Mouse (Mus musculus) heart, embryonic 11.5 days (tissue): Measurements from ENCODE around the gene Erp29. TPM values are rescaled to one million over a fixed set of nuclear protein-coding genes. Genes with fewer than 3 reads are reported as not detected.

Experiments
- ATAC-seq: fragments of 200-750 bp; cut with Nextera tagmentation; replicated peaks from 2 replicates; pipeline ENCODE4 v1.8.0; 2017; ENCODE audit warnings: moderate library complexity; ENCODE audit not compliant: insufficient number of reproducible peaks, low FRiP score, low TSS enrichment
- H3K27ac ChIP-seq: fragments of 300-500 bp; sonication (generic); 2 replicates; pipeline ENCODE4 v1.5.1; 2014; ENCODE audit warnings: mild to moderate bottlenecking, low read depth, low read length
- H3K27me3 ChIP-seq: fragments of 300-500 bp; sonication (generic); 2 replicates; pipeline ENCODE4 v1.6.1; 2014; ENCODE audit warnings: mild to moderate bottlenecking, low read length, mixed read lengths; ENCODE audit not compliant: control insufficient read depth, insufficient read depth
- H3K36me3 ChIP-seq: fragments of 300-500 bp; sonication (generic); 2 replicates; pipeline ENCODE4 v1.6.1; 2014; ENCODE audit warnings: mild to moderate bottlenecking, low read length, moderate library complexity, mixed read lengths; ENCODE audit not compliant: control insufficient read depth, insufficient read depth
- H3K4me1 ChIP-seq: fragments of 300-500 bp; sonication (generic); 2 replicates; pipeline ENCODE4 v1.6.1; 2014; ENCODE audit warnings: low read length; ENCODE audit not compliant: control insufficient read depth, insufficient read depth
- H3K4me2 ChIP-seq: fragments of 300-500 bp; sonication (generic); 2 replicates; pipeline ENCODE4 v1.6.1; 2014; ENCODE audit warnings: mild to moderate bottlenecking, moderate library complexity
- H3K4me3 ChIP-seq: fragments of 300-500 bp; sonication (generic); 2 replicates; pipeline ENCODE4 v1.5.1; 2014; ENCODE audit warnings: low read depth, low read length
- H3K9ac ChIP-seq: fragments of 300-500 bp; sonication (generic); 2 replicates; pipeline ENCODE4 v1.6.1; 2014; ENCODE audit warnings: mild to moderate bottlenecking, low read depth, low read length, moderate library complexity
- H3K9me3 ChIP-seq: fragments of 300-500 bp; sonication (generic); replicated peaks from 2 replicates; pipeline ENCODE4 v1.6.1; 2016; ENCODE audit warnings: low read length; ENCODE audit not compliant: control insufficient read depth
- WGBS: fragments of 180-500 bp; shearing (Covaris S2); extraction: QIAGEN DNeasy Blood & Tissue Kit; methylation state at CpG from one replicate; pipeline ENCODE4 v1.1.7; 2014; ENCODE audit not compliant: insufficient replicate concordance; 5-methylcytosine and 5-hydroxymethylcytosine counted together
- polyA plus RNA-seq: library from polyadenylated mRNA; unstranded; fragments of >200 nt; fragmentation: Nextera tagmentation; extraction: Ambion mirVana; gene quantifications from 2 replicates; pipeline ENCODE4 v1.2.1, GENCODE M21; 2014

Gene Erp29
- polyA plus RNA-seq, 1 experiment from 2014 or later: 137 TPM

DNA sequence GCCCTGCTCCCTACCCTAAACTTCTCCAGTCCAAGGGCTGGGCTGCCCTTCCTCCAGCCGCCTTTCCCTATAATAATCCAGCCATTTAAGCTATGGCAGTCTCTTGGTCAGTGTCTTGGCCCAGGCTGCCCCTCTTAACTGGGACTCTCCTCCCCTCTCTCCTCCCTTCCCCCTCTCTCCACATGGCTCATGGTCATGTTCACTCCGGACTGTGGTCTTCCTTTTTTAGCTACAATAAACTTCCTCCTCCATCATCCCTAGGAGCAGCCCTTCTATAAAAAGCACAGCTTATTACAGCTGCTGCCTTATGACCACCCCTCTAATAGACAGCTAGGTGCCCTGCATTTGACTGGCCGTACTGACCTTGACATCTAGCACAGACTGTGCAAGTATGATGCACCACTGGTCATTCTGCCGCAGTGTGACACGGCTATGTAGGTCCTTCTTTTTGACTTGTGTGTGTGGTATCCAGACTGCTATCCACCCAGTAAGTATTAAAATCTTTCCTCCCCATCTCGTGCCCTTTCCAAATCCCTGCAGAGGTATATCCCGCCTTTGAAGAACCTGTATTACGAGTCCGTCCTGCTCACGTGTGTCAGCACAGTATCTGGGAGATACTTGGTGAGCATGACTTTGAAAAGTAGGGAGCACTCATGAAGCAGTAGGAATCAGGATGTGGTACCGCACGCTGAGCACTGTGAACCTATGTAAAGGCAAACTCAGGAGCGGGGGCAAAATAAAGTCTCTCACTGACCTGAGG, 1.6 kb upstream of the Erp29 start:
- peak overlapping the region; percentile 24; the same call in 1 of the 2 replicates for H3K9ac ChIP-seq
- 82% methylated on average over 13 of the region's 13 CpGs for WGBS
- no peak overlapping the region for H3K4me3 ChIP-seq
- no peaks in the 10 kb centered on the region for H3K9me3 ChIP-seq
- H3K36me3 ChIP-seq: no peaks in the 10 kb centered on the region
- peaks cover 25% of the 10 kb centered on the region for H3K4me1 ChIP-seq
- no peak for ATAC-seq
- H3K4me2 ChIP-seq: peak overlapping the region; percentile 75
- peak overlapping the region; percentile 97 for H3K27ac ChIP-seq
- H3K27me3 ChIP-seq: no peaks in the 10 kb centered on the region

- Histone ChIP-seq H3K4me1 (peaks cover 25% of the 10 kb centered on the region), H3K4me3 (peak overlapping the region; percentile 96), H3K36me3 (peaks cover 4% of the 10 kb centered on the region; the same call in 1 of the 2 replicates), H3K27ac (peak overlapping the region; percentile 97), H3K4me2 (peak overlapping the region; percentile 75), H3K27me3 (no peaks in the 10 kb centered on the region), H3K9ac (peak overlapping the region; percentile 99), H3K9me3 (no peaks in the 10 kb centered on the region)
- no peak; the same call in 1 of the 2 replicates for ATAC-seq
- WGBS: 10% methylated on average over 9 of the region's 9 CpGs
Measured at GRCm38 (mm10) chr5:121452906-121453305, 600 bp upstream of the Erp29 start.

- peak within 1 kb of the TSS; percentile 97 for H3K27ac ChIP-seq
- no peak for ATAC-seq
- H3K9me3 ChIP-seq: no peaks in the 10 kb centered on the region
- H3K4me3 ChIP-seq: peak within 1 kb of the TSS; percentile 96
- H3K36me3 ChIP-seq: peaks cover 9% of the 10 kb centered on the region
- H3K9ac ChIP-seq: peak within 1 kb of the TSS; percentile 99
- H3K4me1 ChIP-seq: peaks cover 25% of the 10 kb centered on the region
- WGBS: 1% methylated on average over 17 of the region's 17 CpGs
- no peaks in the 10 kb centered on the region for H3K27me3 ChIP-seq
- H3K4me2 ChIP-seq: peak within 1 kb of the TSS; percentile 75
Measured at GRCm38 (mm10) chr5:121451644-121452025, 671 bp downstream of the Erp29 start, which contains the start of gene Tmem116. TSS of gene Tmem116 (plus strand) at chr5:121451893.

DNA sequence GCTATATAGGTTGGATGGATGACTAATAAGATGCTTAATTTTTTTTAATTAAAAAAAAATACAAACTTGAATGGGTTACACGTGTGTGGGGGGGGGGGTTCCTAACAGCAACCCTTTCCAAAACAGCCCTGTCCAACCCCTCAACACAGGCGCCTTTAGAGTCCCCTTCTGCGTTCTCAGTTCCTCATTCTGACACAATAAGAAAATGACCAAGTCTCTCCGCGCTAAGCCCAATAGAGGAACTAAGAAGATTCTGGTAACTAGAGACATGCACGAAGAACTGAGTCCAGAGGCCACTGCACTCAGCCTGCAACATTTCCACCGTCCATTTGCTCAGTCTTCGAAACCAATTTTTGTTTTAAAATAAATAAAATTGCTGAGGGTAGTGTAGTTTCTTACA, 1.1 kb downstream of the Erp29 start:
- Histone ChIP-seq H3K4me2 (peak overlapping the region; percentile 75), H3K36me3 (peaks cover 14% of the 10 kb centered on the region), H3K9ac (peak overlapping the region; percentile 99), H3K27me3 (no peaks in the 10 kb centered on the region), H3K4me3 (peak overlapping the region; percentile 96), H3K9me3 (no peaks in the 10 kb centered on the region), H3K27ac (peak overlapping the region; percentile 97; the same call in 1 of the 2 replicates), H3K4me1 (peaks cover 25% of the 10 kb centered on the region)
- 28% methylated on average over 8 of the region's 8 CpGs for WGBS
- no peak for ATAC-seq

DNA sequence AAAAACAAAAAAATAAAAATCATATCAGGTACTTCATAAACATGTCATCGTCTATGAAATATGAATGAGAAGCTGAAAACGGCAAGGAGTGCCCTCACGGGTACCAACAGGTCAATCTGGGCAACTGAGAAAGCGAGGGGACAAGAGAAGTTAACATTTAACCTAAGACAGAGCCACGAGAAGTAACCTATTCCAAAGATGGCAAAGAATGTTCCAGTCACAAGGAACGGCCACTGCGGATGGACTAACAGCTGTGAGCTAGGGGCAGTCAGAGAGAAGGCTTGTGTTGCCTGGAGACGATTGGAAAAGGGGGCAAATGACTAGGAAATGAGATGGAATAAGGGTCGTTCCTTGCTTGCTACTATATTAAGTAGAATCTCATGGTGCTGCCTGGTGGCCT, 1.8 kb downstream of the Erp29 start:
- H3K9ac ChIP-seq: no peak overlapping the region
- H3K36me3 ChIP-seq: peaks cover 16% of the 10 kb centered on the region
- ATAC-seq: no peak
- no peak overlapping the region for H3K27ac ChIP-seq
- no peak overlapping the region; the same call in 1 of the 2 replicates for H3K4me2 ChIP-seq
- no peak overlapping the region for H3K4me3 ChIP-seq
- no peaks in the 10 kb centered on the region for H3K9me3 ChIP-seq
- WGBS: 88% methylated on average over 9 of the region's 9 CpGs
- no peaks in the 10 kb centered on the region for H3K27me3 ChIP-seq
- peaks cover 25% of the 10 kb centered on the region for H3K4me1 ChIP-seq

DNA sequence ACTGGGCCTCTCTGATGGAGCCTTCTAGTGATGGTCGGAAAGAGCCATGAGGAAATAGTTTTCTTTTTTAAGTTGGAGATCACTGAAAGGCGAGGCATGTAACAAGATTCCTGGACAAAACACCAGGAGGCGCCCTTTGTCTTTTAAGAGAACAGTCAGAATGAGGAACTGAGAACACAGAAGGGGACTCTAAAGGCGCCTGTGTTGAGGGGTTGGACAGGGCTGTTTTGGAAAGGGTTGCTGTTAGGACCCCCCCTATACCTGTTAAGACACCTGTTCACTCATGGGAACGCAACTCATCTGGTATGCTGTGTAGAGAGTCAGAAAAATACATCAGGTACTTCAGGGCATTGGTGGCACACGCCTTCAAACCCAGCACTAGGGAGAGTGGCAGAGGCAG, 2.3 kb downstream of the Erp29 start:
- H3K4me3 ChIP-seq: no peak overlapping the region
- 69% methylated on average over 6 of the region's 6 CpGs for WGBS
- H3K4me2 ChIP-seq: no peak overlapping the region
- H3K4me1 ChIP-seq: peaks cover 25% of the 10 kb centered on the region
- H3K27ac ChIP-seq: no peak overlapping the region
- H3K9me3 ChIP-seq: no peaks in the 10 kb centered on the region
- H3K36me3 ChIP-seq: peaks cover 20% of the 10 kb centered on the region
- no peak for ATAC-seq
- H3K27me3 ChIP-seq: no peaks in the 10 kb centered on the region
- H3K9ac ChIP-seq: no peak overlapping the region

DNA sequence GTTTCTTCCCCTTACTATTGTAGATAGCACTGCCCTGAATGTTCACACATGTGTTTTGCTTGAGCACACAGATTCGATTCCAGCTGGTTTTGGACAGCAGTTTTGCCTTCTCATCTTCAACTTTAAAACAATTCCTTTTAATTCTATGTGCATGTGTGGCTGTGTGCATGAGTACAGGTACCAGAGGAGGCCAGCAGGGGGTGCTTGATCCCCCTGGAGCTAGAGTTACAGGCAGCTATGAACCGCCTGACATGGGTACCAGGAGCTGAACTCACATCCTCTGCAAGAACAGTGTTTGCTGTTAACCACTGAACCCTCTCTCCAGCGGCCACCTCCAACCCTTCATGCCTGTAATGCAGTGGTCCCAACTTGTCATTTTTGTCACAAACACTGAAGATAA, 3.9 kb downstream of the Erp29 start:
- H3K27ac ChIP-seq: no peak overlapping the region
- no peaks in the 10 kb centered on the region for H3K27me3 ChIP-seq
- peaks cover 27% of the 10 kb centered on the region for H3K36me3 ChIP-seq
- no peak overlapping the region for H3K9ac ChIP-seq
- H3K4me1 ChIP-seq: peaks cover 12% of the 10 kb centered on the region
- H3K4me2 ChIP-seq: no peak overlapping the region
- H3K9me3 ChIP-seq: no peaks in the 10 kb centered on the region
- no peak overlapping the region for H3K4me3 ChIP-seq
- WGBS: 94% methylated on average over 3 of the region's 3 CpGs
- ATAC-seq: no peak

GRCm38 (mm10) chr5:121444870-121445269, 7.4 kb downstream of the Erp29 start:
- Histone ChIP-seq H3K4me2 (no peak overlapping the region), H3K27ac (no peak overlapping the region), H3K4me3 (no peak overlapping the region), H3K9ac (no peak overlapping the region), H3K4me1 (0 out of 2 replicates have a peak, but pooled peaks cover 4% of the 10 kb centered on the region), H3K27me3 (no peaks in the 10 kb centered on the region), H3K9me3 (no peaks in the 10 kb centered on the region), H3K36me3 (peaks cover 43% of the 10 kb centered on the region)
- WGBS: 89% methylated on average over 5 of the region's 5 CpGs
- ATAC-seq: no peak

DNA sequence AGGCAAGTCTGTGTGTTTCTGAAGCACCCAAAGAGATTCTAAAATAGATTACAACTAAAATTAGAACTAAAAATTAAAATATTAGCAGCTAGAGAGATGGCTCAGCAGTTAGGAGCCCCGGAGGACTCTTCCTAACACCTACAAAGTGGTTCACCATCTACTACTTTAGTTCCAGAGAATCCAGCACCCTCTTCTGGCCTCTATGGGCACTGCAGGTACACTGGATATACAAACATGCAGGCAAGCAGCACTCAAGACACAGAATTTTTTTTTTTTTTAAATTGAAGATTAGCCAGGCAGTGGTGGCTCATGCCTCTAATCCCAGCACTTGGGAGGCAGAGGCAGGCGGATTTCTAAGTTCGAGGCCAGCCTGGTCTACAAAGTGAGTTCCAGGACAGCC, 8.8 kb downstream of the Erp29 start:
- Histone ChIP-seq H3K9ac (no peak overlapping the region), H3K36me3 (peaks cover 46% of the 10 kb centered on the region), H3K4me1 (no peaks in the 10 kb centered on the region), H3K4me3 (no peak overlapping the region), H3K27me3 (no peaks in the 10 kb centered on the region), H3K27ac (no peak overlapping the region), H3K9me3 (no peaks in the 10 kb centered on the region), H3K4me2 (no peak overlapping the region)
- no peak for ATAC-seq
- 88% methylated on average over 3 of the region's 3 CpGs for WGBS
